Mouse (Mus musculus) limb, embryonic 13.5 days (tissue): ENCODE measurements around the gene Stk38l. TPM values are rescaled to one million over a fixed set of nuclear protein-coding genes. Genes with fewer than 3 reads are reported as not detected.
A peak's percentile ranks its signal among the peaks of the same experiment; 100 is the strongest.
"Not testable (repeated sequence)": the region's sequence is repeated elsewhere in the genome, so short reads cannot be mapped to it uniquely, and the experiment has no call there.

Experiments
- ATAC-seq: fragments of 200-750 bp; cut with Nextera tagmentation; 2 replicates; pipeline ENCODE4 v1.8.0; 2017; ENCODE audit warnings: low read depth, moderate number of reproducible peaks, moderate TSS enrichment; ENCODE audit not compliant: low FRiP score
- H3K27ac ChIP-seq: fragments of 300-500 bp; sonication (generic); 2 replicates; pipeline ENCODE4 v1.5.1; 2015; ENCODE audit warnings: inconsistent platforms, mild to moderate bottlenecking, moderate library complexity
- H3K27me3 ChIP-seq: fragments of 300-500 bp; sonication (generic); 2 replicates; pipeline ENCODE4 v1.6.1; 2015; ENCODE audit warnings: mild to moderate bottlenecking, inconsistent platforms
- H3K36me3 ChIP-seq: fragments of 300-500 bp; sonication (generic); 2 replicates; pipeline ENCODE4 v1.6.1; 2015; ENCODE audit warnings: inconsistent platforms, mild to moderate bottlenecking, moderate library complexity
- H3K4me1 ChIP-seq: fragments of 300-500 bp; sonication (generic); 2 replicates; pipeline ENCODE4 v1.6.1; 2015; ENCODE audit warnings: inconsistent platforms
- H3K4me2 ChIP-seq: fragments of 300-500 bp; sonication (generic); replicated peaks from 2 replicates; pipeline ENCODE4 v1.6.1; 2015; ENCODE audit warnings: inconsistent platforms, mild to moderate bottlenecking, moderate library complexity
- H3K4me3 ChIP-seq: fragments of 300-500 bp; sonication (generic); 2 replicates; pipeline ENCODE4 v1.5.1; 2015; ENCODE audit warnings: moderate library complexity, mild to moderate bottlenecking, inconsistent platforms
- H3K9ac ChIP-seq: fragments of 300-500 bp; sonication (generic); 2 replicates; pipeline ENCODE4 v1.6.1; 2015; ENCODE audit warnings: mild to moderate bottlenecking, inconsistent platforms
- H3K9me3 ChIP-seq: fragments of 300-500 bp; sonication (generic); 2 replicates; pipeline ENCODE4 v1.6.1; 2016; ENCODE audit warnings: inconsistent platforms
- WGBS: fragments of 180-500 bp; shearing (Covaris S2); methylation state at CpG from one replicate; pipeline ENCODE4 v1.1.7; 2015; 5-methylcytosine and 5-hydroxymethylcytosine counted together
- polyA plus RNA-seq: library from polyadenylated mRNA; unstranded; fragments of >200 nt; fragmentation: Nextera tagmentation; extraction: Ambion mirVana; gene quantifications from 2 replicates; pipeline ENCODE4 v1.2.1, GENCODE M21; 2015

The Stk38l gene
- polyA plus RNA-seq, 1 experiment from 2014 or later = 23.0 TPM

GRCm38 (mm10) chr6:146741986-146742635 is 17.3 kb downstream of the Stk38l start:
- 77% methylated on average over 5 of the region's 5 CpGs for WGBS
- no peak overlapping the region for H3K27ac ChIP-seq
- H3K4me1 ChIP-seq = peaks cover 17% of the 10 kb centered on the region
- H3K4me3 ChIP-seq = no peak overlapping the region
- no peak for ATAC-seq
- H3K9me3 ChIP-seq = no peaks in the 10 kb centered on the region
- H3K27me3 ChIP-seq = no peaks in the 10 kb centered on the region
- no peaks in the 10 kb centered on the region for H3K36me3 ChIP-seq
- no peak overlapping the region for H3K4me2 ChIP-seq
- H3K9ac ChIP-seq = no peak overlapping the region

GRCm38 (mm10) chr6:146744266-146744665 is 19.5 kb downstream of the Stk38l start:
- not testable (repeated sequence) for H3K9me3 ChIP-seq, ATAC-seq, H3K4me2 ChIP-seq, H3K9ac ChIP-seq, H3K27me3 ChIP-seq, H3K36me3 ChIP-seq, H3K27ac ChIP-seq, H3K4me3 ChIP-seq
- H3K4me1 ChIP-seq = peaks cover 14% of the 10 kb centered on the region
- WGBS = 93% methylated on average over 7 of the region's 7 CpGs

- Histone ChIP-seq H3K4me1 (peaks cover 14% of the 10 kb centered on the region), H3K9ac (no peak overlapping the region), H3K9me3 (no peaks in the 10 kb centered on the region), H3K4me3 (no peak overlapping the region), H3K27ac (no peak overlapping the region), H3K27me3 (no peaks in the 10 kb centered on the region), H3K4me2 (no peak overlapping the region), H3K36me3 (no peaks in the 10 kb centered on the region)
- no peak for ATAC-seq
- 97% methylated on average over 1 of the region's 1 CpGs for WGBS
These were observed 20.4 kb downstream of the Stk38l start for GRCm38 (mm10) chr6:146745180-146745579.

GRCm38 (mm10) chr6:146746577-146746976 is 21.8 kb downstream of the Stk38l start:
- H3K4me2 ChIP-seq = no peak overlapping the region
- no peaks in the 10 kb centered on the region for H3K36me3 ChIP-seq
- 0 out of 2 replicates have a peak, but pooled peaks have one; percentile 32 for ATAC-seq
- no peak overlapping the region for H3K9ac ChIP-seq
- H3K9me3 ChIP-seq = no peaks in the 10 kb centered on the region
- peak overlapping the region; percentile 55; the same call in 1 of the 2 replicates for H3K27ac ChIP-seq
- WGBS = 67% methylated on average over 5 of the region's 5 CpGs
- H3K4me1 ChIP-seq = peaks cover 15% of the 10 kb centered on the region
- H3K27me3 ChIP-seq = no peaks in the 10 kb centered on the region
- no peak overlapping the region for H3K4me3 ChIP-seq

GRCm38 (mm10) chr6:146747057-146747456 is 22.3 kb downstream of the Stk38l start:
- Histone ChIP-seq H3K27me3 (no peaks in the 10 kb centered on the region), H3K36me3 (no peaks in the 10 kb centered on the region), H3K4me2 (no peak overlapping the region), H3K9me3 (no peaks in the 10 kb centered on the region), H3K27ac (peak overlapping the region; percentile 55; the same call in 1 of the 2 replicates), H3K4me3 (no peak overlapping the region), H3K4me1 (peaks cover 17% of the 10 kb centered on the region), H3K9ac (no peak overlapping the region)
- ATAC-seq = no peak

GRCm38 (mm10) chr6:146748271-146748670 is 23.5 kb downstream of the Stk38l start:
- no peak overlapping the region for H3K9ac ChIP-seq
- no peak for ATAC-seq

GRCm38 (mm10) chr6:146751671-146752070 is 26.9 kb downstream of the Stk38l start:
- H3K27ac ChIP-seq = no peak overlapping the region
- no peak for ATAC-seq
- 38% methylated on average over 1 of the region's 1 CpGs for WGBS

More at GRCm38 (mm10) chr6:146748271-146748670, 23.5 kb downstream of the Stk38l start:
- Histone ChIP-seq H3K4me3 (no peak overlapping the region), H3K4me2 (no peak overlapping the region), H3K4me1 (peaks cover 21% of the 10 kb centered on the region), H3K27me3 (no peaks in the 10 kb centered on the region), H3K9me3 (no peaks in the 10 kb centered on the region), H3K36me3 (no peaks in the 10 kb centered on the region), H3K27ac (no peak overlapping the region)
- WGBS = 94% methylated on average over 1 of the region's 1 CpGs

GRCm38 (mm10) chr6:146752178-146752577 is 27.4 kb downstream of the Stk38l start:
- H3K4me2 ChIP-seq = no peak overlapping the region
- H3K36me3 ChIP-seq = no peaks in the 10 kb centered on the region
- no peak overlapping the region for H3K4me3 ChIP-seq
- H3K27me3 ChIP-seq = no peaks in the 10 kb centered on the region
- H3K27ac ChIP-seq = no peak overlapping the region
- WGBS = 84% methylated on average over 2 of the region's 2 CpGs
- peaks cover 41% of the 10 kb centered on the region for H3K4me1 ChIP-seq
- no peak for ATAC-seq
- H3K9ac ChIP-seq = no peak overlapping the region
- no peaks in the 10 kb centered on the region for H3K9me3 ChIP-seq

More at GRCm38 (mm10) chr6:146751671-146752070, 26.9 kb downstream of the Stk38l start:
- Histone ChIP-seq H3K27me3 (no peaks in the 10 kb centered on the region), H3K4me1 (peaks cover 39% of the 10 kb centered on the region), H3K9ac (no peak overlapping the region), H3K9me3 (no peaks in the 10 kb centered on the region), H3K36me3 (no peaks in the 10 kb centered on the region), H3K4me3 (no peak overlapping the region), H3K4me2 (no peak overlapping the region)

GRCm38 (mm10) chr6:146752612-146753011 is 27.8 kb downstream of the Stk38l start:
- Histone ChIP-seq H3K27ac (no peak overlapping the region), H3K27me3 (no peaks in the 10 kb centered on the region), H3K9me3 (no peaks in the 10 kb centered on the region), H3K9ac (no peak overlapping the region), H3K4me2 (no peak overlapping the region), H3K4me1 (peaks cover 43% of the 10 kb centered on the region), H3K36me3 (no peaks in the 10 kb centered on the region), H3K4me3 (no peak overlapping the region)
- 42% methylated on average over 1 of the region's 1 CpGs for WGBS
- ATAC-seq = no peak

- Histone ChIP-seq H3K4me2 (no peak overlapping the region), H3K9ac (no peak overlapping the region), H3K27me3 (no peaks in the 10 kb centered on the region), H3K4me1 (peaks cover 50% of the 10 kb centered on the region), H3K36me3 (no peaks in the 10 kb centered on the region), H3K4me3 (no peak overlapping the region), H3K27ac (peak overlapping the region; percentile 39; the same call in 1 of the 2 replicates), H3K9me3 (no peaks in the 10 kb centered on the region)
- WGBS = 27% methylated on average over 2 of the region's 2 CpGs
- no peak for ATAC-seq
These were observed 28.9 kb downstream of the Stk38l start for GRCm38 (mm10) chr6:146753560-146754160.

- Histone ChIP-seq H3K36me3 (peaks cover 1% of the 10 kb centered on the region), H3K27ac (no peak overlapping the region), H3K4me2 (no peak overlapping the region), H3K27me3 (no peaks in the 10 kb centered on the region), H3K4me1 (peaks cover 50% of the 10 kb centered on the region), H3K9ac (no peak overlapping the region), H3K4me3 (no peak overlapping the region), H3K9me3 (no peaks in the 10 kb centered on the region)
- 91% methylated on average over 2 of the region's 2 CpGs for WGBS
- no peak for ATAC-seq
These were observed 30.3 kb downstream of the Stk38l start for GRCm38 (mm10) chr6:146755136-146755535.

GRCm38 (mm10) chr6:146755679-146756078 is 30.9 kb downstream of the Stk38l start:
- Histone ChIP-seq H3K9ac (no peak overlapping the region), H3K4me1 (peaks cover 50% of the 10 kb centered on the region), H3K4me3 (no peak overlapping the region), H3K4me2 (no peak overlapping the region), H3K9me3 (no peaks in the 10 kb centered on the region), H3K36me3 (peaks cover 3% of the 10 kb centered on the region), H3K27ac (no peak overlapping the region), H3K27me3 (no peaks in the 10 kb centered on the region)
- 93% methylated on average over 4 of the region's 4 CpGs for WGBS
- ATAC-seq = no peak
